Mouse (Mus musculus) embryo, embryonic 11 days (tissue): ENCODE measurements around the gene Kcne4.
A peak's percentile ranks its signal among the peaks of the same experiment; 100 is the strongest.
"Not testable (repeated sequence)": the region's sequence is repeated elsewhere in the genome, so short reads cannot be mapped to it uniquely, and the experiment has no call there.

Source experiments
- DNase-seq: peaks from one replicate; pipeline ENCODE4 v3.0.0-alpha.2; 2015

The Kcne4 gene

GRCm38 (mm10) chr1:78816639-78817038 is at the start of gene Kcne4:
Gene Kcne4 (plus strand): TSS chr1:78816758.
- peak; percentile 21 for DNase-seq

GRCm38 (mm10) chr1:78781899-78782298 is 34.7 kb upstream of the Kcne4 start:
- DNase-seq: peak; percentile 45

GRCm38 (mm10) chr1:78784936-78785335 is 31.6 kb upstream of the Kcne4 start:
- not testable (repeated sequence) for DNase-seq

GRCm38 (mm10) chr1:78789744-78790143 is 26.8 kb upstream of the Kcne4 start:
- DNase-seq: no peak

GRCm38 (mm10) chr1:78807428-78807827 is 9.1 kb upstream of the Kcne4 start:
- no peak for DNase-seq

GRCm38 (mm10) chr1:78809819-78810218 is 6.7 kb upstream of the Kcne4 start:
- no peak for DNase-seq

GRCm38 (mm10) chr1:78810904-78811303 is 5.7 kb upstream of the Kcne4 start:
- DNase-seq: no peak

GRCm38 (mm10) chr1:78811975-78812490 is 4.5 kb upstream of the Kcne4 start:
- DNase-seq: no peak

- no peak for DNase-seq
Measured at GRCm38 (mm10) chr1:78817756-78818155, 1.2 kb downstream of the Kcne4 start.

GRCm38 (mm10) chr1:78818630-78819526 is 2.3 kb downstream of the Kcne4 start:
- no peak for DNase-seq

- peak; percentile 46 for DNase-seq
Measured at GRCm38 (mm10) chr1:78819592-78819991, 3.0 kb downstream of the Kcne4 start.

GRCm38 (mm10) chr1:78820176-78820575 is 3.6 kb downstream of the Kcne4 start:
- DNase-seq: no peak

- DNase-seq: peak; percentile 49
Measured at GRCm38 (mm10) chr1:78821111-78821510, 4.6 kb downstream of the Kcne4 start.

- peak; percentile 47 for DNase-seq
Measured at GRCm38 (mm10) chr1:78821733-78822430, 5.3 kb downstream of the Kcne4 start.

GRCm38 (mm10) chr1:78825246-78825645 is 8.7 kb downstream of the Kcne4 start:
- no peak for DNase-seq

- no peak for DNase-seq
Measured at GRCm38 (mm10) chr1:78838468-78838867, 21.9 kb downstream of the Kcne4 start.

- DNase-seq: no peak
Measured at GRCm38 (mm10) chr1:78840769-78841168, 24.2 kb downstream of the Kcne4 start.

- no peak for DNase-seq
Measured at GRCm38 (mm10) chr1:78845661-78846060, 29.1 kb downstream of the Kcne4 start.

GRCm38 (mm10) chr1:78846471-78846870 is 29.9 kb downstream of the Kcne4 start:
- peak; percentile 32 for DNase-seq

- peak; percentile 67 for DNase-seq
Measured at GRCm38 (mm10) chr1:78852408-78853093, 36.0 kb downstream of the Kcne4 start.

- no peak for DNase-seq
Measured at GRCm38 (mm10) chr1:78853094-78853445, 36.5 kb downstream of the Kcne4 start.

GRCm38 (mm10) chr1:78854306-78854705 is 37.7 kb downstream of the Kcne4 start:
- no peak for DNase-seq

- DNase-seq: no peak
Measured at GRCm38 (mm10) chr1:78859573-78859972, 43.0 kb downstream of the Kcne4 start.
